Mouse (Mus musculus): ENCODE data around the gene Ascc2.
A peak's percentile ranks its signal among the peaks of the same experiment; 100 is the strongest.

Gene Ascc2

DNA sequence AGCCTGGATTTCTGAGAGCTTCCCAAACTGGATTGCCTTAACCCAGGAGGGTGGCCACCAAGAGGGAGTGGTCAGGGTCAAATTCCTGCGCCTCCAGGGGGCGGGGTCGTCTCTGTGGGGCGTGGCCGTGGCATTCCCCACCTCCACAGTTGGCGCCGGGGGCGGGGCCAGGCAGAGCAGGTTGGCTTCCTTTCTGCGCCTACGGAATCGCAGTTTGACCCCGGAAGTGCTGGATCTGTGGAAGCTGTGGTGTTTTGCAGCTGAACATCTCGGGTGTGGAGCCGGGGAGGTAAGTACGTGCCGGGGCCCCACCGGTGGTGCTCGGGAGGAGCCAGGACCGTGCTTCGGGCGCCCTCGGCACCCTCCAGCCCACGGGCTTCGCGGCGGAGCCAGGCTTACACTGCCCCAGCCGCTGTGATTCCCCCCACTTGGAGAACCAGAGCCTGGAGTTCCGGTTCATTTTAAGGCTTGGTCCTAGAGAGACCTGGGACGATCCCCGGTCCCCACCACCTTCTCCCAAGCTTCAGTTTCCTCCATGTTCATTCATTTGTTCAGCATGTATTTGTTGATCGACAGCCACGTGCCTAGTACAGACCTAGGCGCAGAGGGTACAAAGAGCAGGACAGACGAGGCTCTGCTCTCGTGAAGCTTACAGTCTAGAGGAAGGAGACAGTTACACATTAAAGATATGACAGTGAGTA lies at the start of gene Ascc2:
TSS of gene Ascc2 (plus strand) at position 214 of the 701 bp plus-strand sequence.
- peak; percentile 77 for DNase-seq (ENCODE audit: low spot score)

DNA sequence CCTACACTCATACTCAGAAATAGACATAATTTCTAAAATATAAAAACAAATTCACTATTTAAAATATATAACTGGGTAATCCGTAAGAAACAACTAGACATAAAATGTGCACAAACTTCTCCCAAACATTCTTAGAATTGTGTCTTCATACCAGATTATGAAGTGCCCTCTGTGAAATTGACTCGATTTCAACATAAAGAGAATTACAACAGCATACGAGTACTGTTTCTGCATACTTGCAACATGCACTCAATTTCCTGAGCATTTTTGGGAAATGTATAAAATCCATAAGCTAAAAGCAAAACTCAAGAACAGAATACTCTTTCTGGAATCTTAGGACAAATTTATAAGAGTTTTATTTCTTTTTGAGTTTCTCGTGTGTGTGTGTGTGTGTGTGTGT lies 45.7 kb upstream of the Ascc2 start:
- no peak for DNase-seq (ENCODE audit: low spot score)

GRCm38 (mm10) chr11:4593491-4593848 lies 44.1 kb upstream of the Ascc2 start:
- no peak for DNase-seq (ENCODE audit: low spot score)

DNA sequence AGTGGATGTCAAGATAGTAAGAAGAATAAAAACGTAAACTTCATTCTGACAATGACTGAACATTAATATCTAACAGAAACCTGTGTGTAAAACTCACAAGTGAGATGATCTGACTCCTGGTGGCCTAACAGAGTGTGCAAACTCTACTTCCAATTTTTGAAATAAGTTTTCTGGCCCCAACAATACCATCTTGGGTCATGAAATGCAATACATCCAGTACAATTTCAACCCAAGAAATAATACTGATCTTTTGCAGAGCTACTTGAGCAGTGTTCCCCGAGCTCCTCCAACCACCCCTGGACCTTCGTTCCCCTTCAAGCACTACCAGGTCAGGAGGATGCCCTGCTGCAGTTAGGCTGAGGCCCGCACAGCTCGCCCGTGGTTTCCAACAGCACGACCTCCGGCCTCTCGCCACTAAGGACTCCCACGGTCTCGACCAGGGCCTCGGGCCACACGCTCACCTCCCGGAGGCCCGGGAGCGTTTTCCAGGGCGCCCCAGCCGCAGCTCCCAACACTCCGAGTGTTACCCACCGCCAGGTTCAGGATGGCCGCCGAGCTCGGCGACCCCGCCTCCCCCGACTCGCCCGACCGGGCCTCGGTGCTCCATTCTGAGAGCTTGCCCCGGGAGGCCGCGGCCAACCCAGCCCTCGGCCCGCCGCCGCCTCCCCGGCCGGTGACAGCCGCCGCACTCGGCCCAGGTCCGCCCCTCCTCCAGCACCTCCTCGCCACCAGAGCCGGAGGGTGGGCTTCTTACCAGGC lies 43.5 kb upstream of the Ascc2 start:
- DNase-seq (ENCODE audit: low spot score): no peak

GRCm38 (mm10) chr11:4594608-4595500 lies 42.7 kb upstream of the Ascc2 start, which contains the start of gene Mtmr3:
Gene Mtmr3, minus strand, starts transcription at chr11:4594863.
- peak; percentile 88 for DNase-seq (ENCODE audit: low spot score)

DNA sequence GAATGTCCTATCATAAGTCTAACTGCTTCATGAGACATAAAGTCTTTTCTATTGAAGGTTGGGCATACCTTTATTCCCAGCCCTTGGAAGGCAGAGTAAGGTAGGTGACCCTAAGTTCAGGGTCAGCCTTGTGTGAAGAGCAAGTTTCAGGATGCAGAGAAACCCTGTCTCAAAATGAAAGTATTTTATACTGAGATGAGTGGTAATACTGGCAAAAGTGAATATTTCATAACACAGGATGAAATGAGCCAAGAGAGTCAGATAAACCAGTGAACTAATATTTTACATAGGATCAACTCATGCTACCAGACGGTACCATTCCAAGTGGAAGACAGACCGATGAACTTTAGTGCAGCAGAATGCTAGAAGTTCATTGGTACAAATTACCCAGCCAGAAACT lies 39.1 kb upstream of the Ascc2 start:
- DNase-seq (ENCODE audit: low spot score): no peak

GRCm38 (mm10) chr11:4599916-4600315 lies 37.6 kb upstream of the Ascc2 start:
- no peak for DNase-seq (ENCODE audit: low spot score)

DNA sequence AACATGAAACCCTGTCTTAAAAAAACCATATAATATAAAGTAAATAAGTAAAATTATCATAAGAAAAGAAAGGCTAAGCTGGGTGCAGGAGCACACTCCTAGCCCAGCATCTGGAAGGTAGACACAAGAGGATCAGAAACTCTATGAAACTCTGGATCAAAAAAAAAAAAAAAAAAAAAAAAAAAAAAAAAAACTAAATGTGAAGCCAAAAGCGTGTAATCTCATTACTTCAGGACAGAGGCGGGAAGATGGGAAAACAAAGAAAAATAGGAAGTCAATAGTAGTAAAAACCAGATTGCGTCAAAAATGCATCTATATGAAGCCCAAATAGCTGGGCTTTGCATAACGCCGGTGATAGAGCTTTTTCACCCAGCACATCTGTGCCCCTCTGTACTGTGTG lies 35.7 kb upstream of the Ascc2 start:
- no peak for DNase-seq (ENCODE audit: low spot score)

- DNase-seq (ENCODE audit: low spot score): no peak
These were observed 34.7 kb upstream of the Ascc2 start for GRCm38 (mm10) chr11:4602691-4603441.

- DNase-seq (ENCODE audit: low spot score): no peak
These were observed 33.1 kb upstream of the Ascc2 start for GRCm38 (mm10) chr11:4604441-4604840.

DNA sequence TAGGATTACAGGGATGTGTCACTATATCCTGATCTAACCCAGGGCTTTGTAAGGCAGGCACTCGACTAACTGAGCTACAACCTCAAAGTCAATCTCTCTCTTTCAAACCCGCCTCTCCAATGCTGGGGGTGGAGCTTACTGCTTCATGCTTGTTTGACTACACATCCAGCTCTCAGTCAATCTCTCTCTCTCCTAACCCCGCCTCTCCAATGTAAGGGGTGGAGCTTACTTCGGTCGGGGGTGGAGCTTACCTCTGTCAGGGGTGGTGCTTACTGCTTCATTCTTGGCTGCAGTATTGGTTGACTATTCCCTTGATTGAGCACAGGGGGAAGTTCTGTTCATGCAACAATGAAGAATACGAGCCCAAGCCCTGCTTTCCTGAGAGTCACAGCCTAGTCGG lies 32.1 kb upstream of the Ascc2 start:
- no peak for DNase-seq (ENCODE audit: low spot score)

DNA sequence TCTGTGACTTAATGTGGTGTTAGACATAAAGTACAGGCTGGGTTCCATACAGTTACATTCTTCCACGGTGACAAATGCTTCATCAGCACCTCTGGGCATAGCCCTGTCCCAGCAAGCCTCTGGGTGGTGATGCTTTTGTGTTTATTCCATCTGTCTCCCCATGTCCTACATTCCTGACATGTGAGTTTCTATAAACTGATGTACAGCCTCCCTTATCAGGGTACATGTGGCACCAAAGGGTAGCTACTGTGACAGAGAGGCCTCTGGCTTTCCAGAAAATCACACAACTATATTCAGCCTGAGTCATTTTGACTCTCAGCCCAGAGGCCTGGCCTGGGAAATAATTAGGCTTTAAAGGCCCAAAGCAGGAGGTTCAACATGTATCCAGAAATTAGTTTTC lies 31.0 kb upstream of the Ascc2 start:
- DNase-seq (ENCODE audit: low spot score): no peak

GRCm38 (mm10) chr11:4611904-4612303 lies 25.6 kb upstream of the Ascc2 start:
- no peak for DNase-seq (ENCODE audit: low spot score)

- no peak for DNase-seq (ENCODE audit: low spot score)
These were observed 17.5 kb upstream of the Ascc2 start, which contains the start of gene Gm11032 for GRCm38 (mm10) chr11:4620017-4620485. Gene Gm11032, plus strand, starts transcription at chr11:4620067.

DNA sequence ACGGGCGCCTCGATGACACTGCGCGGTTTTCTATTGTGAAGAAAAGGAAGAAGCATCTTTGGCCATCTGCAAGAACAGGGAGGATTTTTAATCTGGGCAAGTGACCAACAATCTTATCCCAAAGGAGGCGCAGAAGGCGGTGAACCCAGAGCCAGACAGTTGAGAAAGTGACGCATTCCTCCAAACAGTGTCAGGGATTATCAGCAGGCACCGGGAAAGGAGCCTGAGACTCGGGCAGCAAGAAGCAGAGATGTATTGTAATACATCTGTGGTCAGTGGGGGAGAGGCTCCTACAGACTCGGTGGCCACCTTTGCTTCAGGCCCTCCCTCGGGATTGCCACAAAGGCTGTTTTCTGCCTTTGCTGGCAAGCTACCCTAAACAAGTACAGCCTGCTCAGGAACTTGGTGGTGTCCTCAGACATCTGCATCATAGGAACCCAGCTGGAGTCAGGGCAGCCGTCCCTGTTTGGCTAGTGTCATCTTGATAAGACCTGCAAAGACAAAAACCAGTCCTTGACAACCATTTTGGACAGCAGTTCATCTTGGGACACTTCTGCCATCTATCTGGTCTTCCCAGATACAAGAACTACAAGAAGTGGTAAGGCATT lies 16.9 kb upstream of the Ascc2 start:
- no peak for DNase-seq (ENCODE audit: low spot score)

GRCm38 (mm10) chr11:4621866-4622265 lies 15.7 kb upstream of the Ascc2 start:
- DNase-seq (ENCODE audit: low spot score): no peak

DNA sequence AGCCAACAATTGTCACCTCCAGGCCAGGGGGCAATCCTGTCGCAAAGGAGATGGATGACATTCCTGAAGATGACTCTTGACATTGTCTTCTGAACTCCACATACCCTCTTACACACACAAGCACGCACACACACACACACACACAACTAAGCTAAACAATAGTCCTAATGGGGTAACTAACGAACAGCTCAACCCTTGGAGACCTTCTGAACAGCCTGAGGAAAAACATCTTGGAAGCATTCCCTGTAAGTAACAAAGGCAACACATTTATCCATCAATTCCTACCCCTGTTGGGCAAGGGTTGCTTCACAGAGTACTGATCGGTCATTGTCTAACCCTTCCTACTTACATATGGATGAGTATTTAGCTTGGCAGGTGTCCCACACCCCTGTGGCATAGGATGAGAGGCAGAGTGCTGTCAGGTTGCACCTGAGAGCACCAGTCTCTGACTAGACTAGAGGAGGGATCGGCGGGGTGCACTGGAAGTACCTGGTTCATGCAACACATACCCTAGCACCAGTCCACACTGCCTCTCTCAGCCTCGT lies 15.0 kb upstream of the Ascc2 start:
- no peak for DNase-seq (ENCODE audit: low spot score)

GRCm38 (mm10) chr11:4622997-4623396 lies 14.6 kb upstream of the Ascc2 start:
- no peak for DNase-seq (ENCODE audit: low spot score)

- DNase-seq (ENCODE audit: low spot score): no peak
These were observed 11.6 kb upstream of the Ascc2 start for GRCm38 (mm10) chr11:4625931-4626330.

DNA sequence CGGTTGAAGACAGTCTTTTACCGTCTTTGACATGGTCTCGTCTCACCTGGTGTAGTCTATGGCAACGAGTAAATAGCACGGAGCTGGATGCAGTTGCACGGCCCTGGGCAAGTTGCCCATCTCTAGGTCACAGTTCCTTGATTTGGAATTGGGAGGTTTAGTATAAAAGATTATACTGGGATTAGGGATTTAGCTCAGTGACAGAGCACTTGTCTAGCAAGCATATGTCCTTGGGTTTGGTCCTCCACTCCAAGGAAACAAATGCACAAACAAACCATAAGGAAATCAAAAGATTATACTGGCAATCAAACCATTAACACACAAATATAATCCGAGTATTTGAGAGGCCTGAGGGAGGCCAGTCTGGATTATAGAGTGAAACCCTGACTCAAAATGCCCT lies 9.9 kb upstream of the Ascc2 start:
- no peak for DNase-seq (ENCODE audit: low spot score)

GRCm38 (mm10) chr11:4629861-4630280 lies 7.7 kb upstream of the Ascc2 start:
- no peak for DNase-seq (ENCODE audit: low spot score)
